Mouse (Mus musculus) bone marrow macrophage, adult 2 months (primary cell): ENCODE data around the gene Mcat.

ENCODE experiments used
- CTCF ChIP-seq: IDR thresholded peaks from 2 replicates; pipeline ENCODE4 v1.5.1; 2012; ENCODE audit warnings: low read depth, mild to moderate bottlenecking, low read length, moderate library complexity
- POLR2A ChIP-seq: IDR thresholded peaks from 2 replicates; pipeline ENCODE4 v1.6.1; 2012; ENCODE audit warnings: mild to moderate bottlenecking, low read depth, low read length, borderline replicate concordance

DNA sequence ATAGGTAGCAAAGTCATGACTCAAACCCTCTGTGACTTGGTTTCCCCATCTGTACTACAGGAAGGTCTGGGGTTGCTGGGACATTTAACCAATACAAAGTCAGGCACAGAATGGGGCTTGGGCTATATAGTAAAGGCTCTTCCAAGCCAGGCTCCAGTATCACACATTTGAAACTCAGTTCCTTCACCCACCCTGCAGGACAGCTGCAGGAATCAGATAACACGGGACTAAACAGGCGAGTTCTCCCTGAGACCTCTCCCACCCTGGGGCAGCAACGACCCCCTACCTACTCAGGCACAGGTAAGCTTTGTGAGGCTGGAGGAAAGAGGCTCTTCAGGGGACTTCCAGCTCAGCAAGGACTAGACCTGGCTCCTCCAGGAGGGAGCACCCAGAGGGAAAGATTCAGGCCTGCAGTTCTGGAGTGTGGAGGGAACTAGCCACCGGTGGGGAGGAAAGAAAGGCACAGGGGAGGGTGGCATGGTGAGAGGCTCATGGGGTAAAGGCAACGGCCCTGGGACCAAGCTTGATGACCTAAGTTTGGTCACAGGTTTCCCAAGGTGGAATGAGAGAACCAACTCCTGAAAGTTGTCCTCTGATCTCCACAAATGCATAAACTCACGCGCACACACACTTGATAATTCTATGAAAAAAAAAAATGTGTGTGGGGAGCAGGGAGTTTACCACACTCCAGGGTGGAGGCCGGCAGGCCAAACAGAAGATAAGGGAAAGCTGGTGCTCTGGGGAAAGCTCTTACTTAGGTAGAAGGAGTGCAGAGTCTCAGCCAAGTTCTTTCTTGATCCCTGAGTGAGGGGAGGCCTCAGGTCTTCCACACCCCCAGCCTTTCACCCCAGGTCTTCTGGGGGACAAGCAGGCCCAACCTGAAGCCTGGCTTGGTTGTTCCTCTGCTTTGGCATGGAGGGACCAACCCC lies 28.9 kb upstream of the Mcat start:
- no peak for TF ChIP-seq POLR2A
- no peak for TF ChIP-seq CTCF
